Mouse (Mus musculus) cortical plate, adult 2 months (tissue): ENCODE measurements around the gene Slc1a1.

ENCODE experiments used
- CTCF ChIP-seq: fragments of 200-500 bp; IDR thresholded peaks from 2 replicates; pipeline ENCODE4 v1.5.1; 2011; ENCODE audit warnings: mild to moderate bottlenecking, control low read depth, low read length; ENCODE audit not compliant: insufficient read depth; ENCODE audit errors: extremely low read depth
- POLR2A ChIP-seq: fragments of 200-500 bp; IDR thresholded peaks from 2 replicates; pipeline ENCODE4 v1.6.1; 2011; ENCODE audit warnings: mild to moderate bottlenecking, low read length, control low read depth; ENCODE audit not compliant: insufficient read depth; ENCODE audit errors: extremely low read depth

DNA sequence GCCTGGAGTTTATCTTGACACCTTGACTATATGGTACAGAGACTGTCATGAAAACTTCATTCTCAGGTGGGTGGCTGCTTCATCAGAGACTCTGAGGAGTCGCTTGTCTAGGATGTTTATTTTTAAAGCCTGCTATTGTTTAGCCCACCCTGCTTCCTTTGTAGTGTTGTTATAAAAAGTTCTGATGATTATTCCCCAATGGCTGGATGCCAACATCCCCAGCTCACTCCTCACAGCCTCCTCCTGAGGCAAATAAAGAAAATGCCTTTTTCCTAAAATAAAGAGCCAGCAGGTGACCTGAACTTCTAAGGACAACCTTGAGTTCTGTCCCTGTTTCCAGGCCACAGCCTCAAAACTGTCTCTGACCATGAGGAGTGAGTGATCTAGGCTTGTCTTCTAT lies 53.6 kb downstream of the Slc1a1 start:
- TF ChIP-seq CTCF (no peak), POLR2A (no peak)
